Mouse (Mus musculus): Measurements from ENCODE around the gene Serpinc1.

GRCm38 (mm10) chr1:160985477-160985876 lies 7.1 kb downstream of the Serpinc1 start:
- TF ChIP-seq CTCF (IDR thresholded peaks at IDR 0.05; ENCODE audit: borderline replicate concordance, insufficient read depth, low read depth, low read length), result no peak
- TF ChIP-seq POLR2A (IDR thresholded peaks at IDR 0.05; ENCODE audit: borderline replicate concordance, insufficient read depth, low read length), result no peak
